Mouse (Mus musculus): Measurements from ENCODE around the gene Rhox3c. TPM values are rescaled to one million over a fixed set of nuclear protein-coding genes. Genes with fewer than 3 reads are reported as not detected.
"Not testable (repeated sequence)": the region's sequence is repeated elsewhere in the genome, so short reads cannot be mapped to it uniquely, and the experiment has no call there.

Gene Rhox3c
- not detected in 2 replicates for polyA plus RNA-seq (2012)

GRCm38 (mm10) chrX:37458285-37458684 lies at the start of gene Rhox3c:
Gene Rhox3c, plus strand, starts transcription at chrX:37458585.
- not testable (repeated sequence) for TF ChIP-seq GATA1 (IDR thresholded peaks at IDR 0.05; ENCODE audit: low read length)

- not testable (repeated sequence) for TF ChIP-seq GATA1 (IDR thresholded peaks at IDR 0.05; ENCODE audit: low read length)
These were observed 46.6 kb upstream of the Rhox3c start, which contains the start of gene Rhox2b for GRCm38 (mm10) chrX:37411767-37412166. Gene Rhox2b, plus strand, starts transcription at chrX:37412067.

- TF ChIP-seq GATA1 (IDR thresholded peaks at IDR 0.05; ENCODE audit: low read length) = not testable (repeated sequence)
These were observed 26.2 kb upstream of the Rhox3c start, which contains the start of gene Rhox4b for GRCm38 (mm10) chrX:37432194-37432593. Gene Rhox4b, plus strand, starts transcription at chrX:37432494.

GRCm38 (mm10) chrX:37453380-37453779 lies 5.0 kb upstream of the Rhox3c start, which contains the start of gene Rhox2c:
Gene Rhox2c, plus strand, starts transcription at chrX:37453680.
- TF ChIP-seq GATA1 (IDR thresholded peaks at IDR 0.05; ENCODE audit: low read length) = not testable (repeated sequence)

GRCm38 (mm10) chrX:37480037-37480436 lies 21.7 kb downstream of the Rhox3c start, which contains the start of gene Rhox4c:
Gene Rhox4c, plus strand, starts transcription at chrX:37480337.
- TF ChIP-seq GATA1 (IDR thresholded peaks at IDR 0.05; ENCODE audit: low read length) = not testable (repeated sequence)

- TF ChIP-seq GATA1 (IDR thresholded peaks at IDR 0.05; ENCODE audit: low read length) = not testable (repeated sequence)
These were observed 55.7 kb downstream of the Rhox3c start, which contains the start of gene Rhox4d for GRCm38 (mm10) chrX:37514059-37514458. Gene Rhox4d, plus strand, starts transcription at chrX:37514359.

Other genes with a start within 250 kb of the Rhox3c start
- gene Gm9, start 247.5 kb upstream of the Rhox3c start, polyA plus RNA-seq (2012) = not detected in 2 replicates
- not detected in 2 replicates for gene Rhox1, start 236.3 kb upstream of the Rhox3c start, polyA plus RNA-seq (2012)
- not detected in 2 replicates for gene Rhox2a, start 213.6 kb upstream of the Rhox3c start, polyA plus RNA-seq (2012)
- not detected in 2 replicates for gene Rhox3a, start 208.7 kb upstream of the Rhox3c start, polyA plus RNA-seq (2012)
- not detected in 2 replicates for gene Rhox4a, start 193.2 kb upstream of the Rhox3c start, polyA plus RNA-seq (2012)
- not detected in 2 replicates for gene Rhox3a2, start 78.6 kb upstream of the Rhox3c start, polyA plus RNA-seq (2012)
- not detected in 2 replicates for gene Rhox4a2, start 67.7 kb upstream of the Rhox3c start, polyA plus RNA-seq (2012)
- not detected in 2 replicates for gene Rhox2b, start 46.5 kb upstream of the Rhox3c start, polyA plus RNA-seq (2012)
- gene Rhox4b, start 26.1 kb upstream of the Rhox3c start, polyA plus RNA-seq (2012) = not detected in 2 replicates
- gene Rhox2c, start 4.9 kb upstream of the Rhox3c start, polyA plus RNA-seq (2012) = not detected in 2 replicates
- not detected in 2 replicates for gene Rhox4c, start 21.8 kb downstream of the Rhox3c start, polyA plus RNA-seq (2012)
- 0.12 and 0.18 TPM in 2 replicates for gene Rhox2d, start 34.8 kb downstream of the Rhox3c start, polyA plus RNA-seq (2012)
- gene Rhox4d, start 55.8 kb downstream of the Rhox3c start, polyA plus RNA-seq (2012) = not detected in 2 replicates
- not detected in 2 replicates for gene Rhox2e, start 71.9 kb downstream of the Rhox3c start, polyA plus RNA-seq (2012)
- not detected in 2 replicates for gene Rhox3e, start 83.4 kb downstream of the Rhox3c start, polyA plus RNA-seq (2012)
- not detected in 2 replicates for gene Rhox4e, start 98.8 kb downstream of the Rhox3c start, polyA plus RNA-seq (2012)
- gene Rhox2f, start 112.8 kb downstream of the Rhox3c start, polyA plus RNA-seq (2012) = not detected in 2 replicates
- not detected in 2 replicates for gene Rhox3f, start 122.4 kb downstream of the Rhox3c start, polyA plus RNA-seq (2012)
- gene Rhox4f, start 149.1 kb downstream of the Rhox3c start, polyA plus RNA-seq (2012) = not detected in 2 replicates
- gene Rhox3g, start 170.0 kb downstream of the Rhox3c start, polyA plus RNA-seq (2012) = not detected in 2 replicates
- gene Rhox2g, start 184.9 kb downstream of the Rhox3c start, polyA plus RNA-seq (2012) = not detected in 2 replicates
- not detected in 2 replicates for gene Rhox4g, start 192.7 kb downstream of the Rhox3c start, polyA plus RNA-seq (2012)
- not detected in 2 replicates for gene Rhox3h, start 210.2 kb downstream of the Rhox3c start, polyA plus RNA-seq (2012)
- 0.17 and 0.24 TPM in 2 replicates for gene Rhox2h, start 214.7 kb downstream of the Rhox3c start, polyA plus RNA-seq (2012)